Mouse (Mus musculus): Measurements from ENCODE around the gene Krtap6-5. TPM values are rescaled to one million over a fixed set of nuclear protein-coding genes. Genes with fewer than 3 reads are reported as not detected.

Gene Krtap6-5
- total RNA-seq (2023): not detected

DNA sequence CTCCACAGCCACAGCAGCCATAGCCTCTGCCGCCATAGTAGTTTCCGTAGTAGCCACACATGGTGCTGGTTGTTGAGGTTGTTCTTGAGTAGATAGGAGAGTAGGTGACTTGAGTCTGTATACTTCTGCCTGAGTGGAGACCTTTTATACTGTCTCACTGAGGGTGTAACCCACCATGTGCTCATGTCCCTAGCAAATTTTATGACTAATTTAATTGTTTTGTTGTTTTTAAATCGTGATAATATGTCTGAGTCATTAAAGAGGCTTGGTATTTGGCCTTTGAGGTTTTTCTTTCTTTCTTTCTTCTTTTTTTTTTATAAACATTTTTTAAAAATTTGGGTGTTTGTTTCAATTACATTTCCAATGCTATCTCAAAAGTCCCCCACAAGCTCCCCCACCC lies at the start of gene Krtap6-5:
Gene Krtap6-5 (minus strand): TSS at position 101 of the 400 bp plus-strand sequence.

DNA sequence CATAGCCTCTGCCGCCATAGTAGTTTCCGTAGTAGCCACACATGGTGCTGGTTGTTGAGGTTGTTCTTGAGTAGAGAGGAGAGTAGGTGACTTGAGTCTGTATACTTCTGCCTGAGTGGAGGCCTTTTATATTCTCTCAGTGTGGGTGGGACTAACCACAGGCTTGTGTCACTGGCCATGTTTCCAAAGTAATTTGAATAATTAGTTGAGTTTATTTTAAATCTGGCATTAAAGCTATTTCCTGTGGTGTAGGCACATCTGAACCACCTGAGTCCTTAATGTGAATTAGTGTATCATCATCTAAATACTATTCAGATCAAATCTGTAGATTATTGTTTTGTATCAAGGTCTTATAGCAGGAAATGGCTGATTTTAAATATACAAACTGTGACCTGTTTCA lies 16.2 kb upstream of the Krtap6-5 start, which contains the start of gene 1110025L11Rik:
Gene 1110025L11Rik (minus strand): TSS at position 101 of the 400 bp plus-strand sequence.

DNA sequence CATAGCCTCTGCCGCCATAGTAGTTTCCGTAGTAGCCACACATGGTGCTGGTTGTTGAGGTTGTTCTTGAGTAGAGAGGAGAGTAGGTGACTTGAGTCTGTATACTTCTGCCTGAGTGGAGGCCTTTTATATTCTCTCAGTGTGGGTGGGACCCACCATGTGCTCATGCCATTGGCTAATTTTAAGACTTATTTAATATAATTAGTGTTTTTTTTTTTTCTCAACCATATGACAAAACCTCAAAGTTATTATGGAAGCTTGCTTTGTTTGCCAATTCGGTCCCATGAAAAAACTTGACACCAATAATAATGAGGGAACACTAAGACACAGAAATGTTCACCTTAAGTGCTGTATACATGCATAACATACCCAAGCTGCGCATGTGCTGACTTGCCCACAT lies 6.3 kb downstream of the Krtap6-5 start, which contains the start of gene Gm10228:
Gene Gm10228 (minus strand): TSS at position 101 of the 400 bp plus-strand sequence.

DNA sequence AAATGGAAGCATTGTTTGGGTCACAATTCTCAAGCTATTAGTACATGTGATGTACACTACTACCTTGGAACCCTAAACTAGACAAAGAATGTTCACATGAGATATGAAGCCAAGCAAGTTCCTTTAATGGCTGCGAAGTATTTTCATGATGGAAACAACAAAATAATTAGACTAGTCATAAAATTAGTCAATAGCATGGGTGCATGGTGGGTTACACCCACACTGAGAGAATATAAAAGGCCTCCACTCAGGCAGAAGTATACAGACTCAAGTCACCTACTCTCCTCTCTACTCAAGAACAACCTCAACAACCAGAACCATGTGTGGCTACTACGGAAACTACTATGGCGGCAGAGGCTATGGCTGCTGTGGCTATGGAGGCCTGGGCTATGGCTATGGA lies 16.3 kb downstream of the Krtap6-5 start, which contains the start of gene Krtap6-1:
Gene Krtap6-1 (plus strand): TSS at position 301 of the 400 bp plus-strand sequence.

DNA sequence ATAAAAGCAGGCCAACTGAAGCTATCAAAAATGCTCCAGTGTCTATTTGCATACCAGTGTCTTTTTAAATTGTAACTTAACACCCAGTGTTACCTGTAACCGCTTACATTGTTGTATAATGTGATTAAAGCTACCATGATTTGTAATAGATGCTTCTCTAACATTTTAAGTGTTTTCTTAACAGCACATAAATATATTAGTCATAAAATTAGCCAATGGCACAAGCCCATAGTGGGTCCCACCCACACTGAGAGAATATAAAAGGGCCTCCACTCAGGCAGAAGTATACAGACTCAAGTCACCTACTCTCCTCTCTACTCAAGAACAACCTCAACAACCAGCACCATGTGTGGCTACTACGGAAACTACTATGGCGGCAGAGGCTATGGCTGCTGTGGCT lies 32.7 kb downstream of the Krtap6-5 start, which contains the start of gene Gm10229:
Gene Gm10229 (plus strand): TSS at position 301 of the 400 bp plus-strand sequence.

DNA sequence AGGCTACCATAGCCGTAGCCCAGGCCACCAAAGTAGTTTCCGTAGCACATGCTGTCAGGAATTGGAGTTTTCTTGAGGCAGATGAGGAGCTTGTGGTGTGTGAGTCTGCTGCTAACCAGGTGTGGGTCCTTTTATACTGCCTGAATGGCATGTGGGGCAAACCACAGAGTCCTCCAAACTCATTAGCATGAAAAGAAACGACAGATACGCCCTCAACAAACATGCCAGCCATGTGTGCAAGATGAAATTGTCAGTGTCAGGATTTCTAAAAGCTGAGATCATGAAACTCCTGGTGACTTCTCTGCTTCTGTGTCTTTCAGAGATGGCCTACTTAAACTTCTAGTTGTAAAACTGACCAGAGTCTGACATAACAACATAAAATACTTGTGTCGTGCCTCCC lies 37.0 kb downstream of the Krtap6-5 start, which contains the start of gene Krtap22-2:
Gene Krtap22-2 (minus strand): TSS at position 101 of the 400 bp plus-strand sequence.

Other genes starting within 250 kb of the Krtap6-5 start
- gene Gm20741, start 235.7 kb downstream of the Krtap6-5 start, total RNA-seq (2023): not detected
- not detected for gene Krtap15, start 227.7 kb downstream of the Krtap6-5 start, total RNA-seq (2023)
- not detected for gene Krtap14, start 221.7 kb downstream of the Krtap6-5 start, total RNA-seq (2023)
- not detected for gene Krtap19-1, start 178.5 kb downstream of the Krtap6-5 start, total RNA-seq (2023)
- gene Krtap19-2, start 173.6 kb downstream of the Krtap6-5 start, total RNA-seq (2023): not detected
- not detected for gene Krtap19-3, start 169.8 kb downstream of the Krtap6-5 start, total RNA-seq (2023)
- not detected for gene Krtap19-4, start 162.8 kb downstream of the Krtap6-5 start, total RNA-seq (2023)
- gene Krtap19-5, start 151.4 kb downstream of the Krtap6-5 start, total RNA-seq (2023): not detected
- gene Krtap19-9b, start 115.6 kb downstream of the Krtap6-5 start, total RNA-seq (2023): not detected
- not detected for gene Krtap16-3, start 85.0 kb downstream of the Krtap6-5 start, total RNA-seq (2023)
- gene Krtap22-2, start 37.1 kb downstream of the Krtap6-5 start, total RNA-seq (2023): not detected
- gene Gm10229, start 32.6 kb downstream of the Krtap6-5 start, total RNA-seq (2023): not detected
- gene Krtap6-1, start 16.2 kb downstream of the Krtap6-5 start, total RNA-seq (2023): not detected
- not detected for gene Gm10228, start 6.4 kb downstream of the Krtap6-5 start, total RNA-seq (2023)
- not detected for gene 1110025L11Rik, start 16.1 kb upstream of the Krtap6-5 start, total RNA-seq (2023)
- gene Krtap6-3, start 36.1 kb upstream of the Krtap6-5 start, total RNA-seq (2023): not detected
- not detected for gene Gm6358, start 93.0 kb upstream of the Krtap6-5 start, total RNA-seq (2023)
- gene Gm10061, start 103.2 kb upstream of the Krtap6-5 start, total RNA-seq (2023): not detected
- gene Gm9789, start 110.1 kb upstream of the Krtap6-5 start, total RNA-seq (2023): not detected
- gene Gm7735, start 121.6 kb upstream of the Krtap6-5 start, total RNA-seq (2023): not detected
- not detected for gene 1110057P08Rik, start 126.9 kb upstream of the Krtap6-5 start, total RNA-seq (2023)
- not detected for gene Krtap20-2, start 158.0 kb upstream of the Krtap6-5 start, total RNA-seq (2023)